Mouse (Mus musculus): ENCODE measurements around the gene Asb2. TPM values are rescaled to one million over a fixed set of nuclear protein-coding genes. Genes with fewer than 3 reads are reported as not detected.

Asb2 gene
- polyA plus RNA-seq, 1 experiment from 2014 or later, result 164 TPM

GRCm38 (mm10) chr12:103315831-103316545 is 39.8 kb downstream of the Asb2 start:
- Histone ChIP-seq H3K4me3 (no peak overlapping the region), H3K9me3 (no peaks in the 10 kb centered on the region), H3K4me2 (no peak overlapping the region), H3K27me3 (replicated peaks) (peaks cover 54% of the 10 kb centered on the region), H3K27ac (replicated peaks) (no peak overlapping the region), H3K36me3 (peaks cover 23% of the 10 kb centered on the region), H3K9ac (no peak overlapping the region), H3K4me1 (peaks cover 13% of the 10 kb centered on the region)
- ATAC-seq (ENCODE audit: extremely low read depth, insufficient number of reproducible peaks, low FRiP score, low TSS enrichment), result no peak
- WGBS, result 33% methylated on average over 20 of the region's 20 CpGs

DNA sequence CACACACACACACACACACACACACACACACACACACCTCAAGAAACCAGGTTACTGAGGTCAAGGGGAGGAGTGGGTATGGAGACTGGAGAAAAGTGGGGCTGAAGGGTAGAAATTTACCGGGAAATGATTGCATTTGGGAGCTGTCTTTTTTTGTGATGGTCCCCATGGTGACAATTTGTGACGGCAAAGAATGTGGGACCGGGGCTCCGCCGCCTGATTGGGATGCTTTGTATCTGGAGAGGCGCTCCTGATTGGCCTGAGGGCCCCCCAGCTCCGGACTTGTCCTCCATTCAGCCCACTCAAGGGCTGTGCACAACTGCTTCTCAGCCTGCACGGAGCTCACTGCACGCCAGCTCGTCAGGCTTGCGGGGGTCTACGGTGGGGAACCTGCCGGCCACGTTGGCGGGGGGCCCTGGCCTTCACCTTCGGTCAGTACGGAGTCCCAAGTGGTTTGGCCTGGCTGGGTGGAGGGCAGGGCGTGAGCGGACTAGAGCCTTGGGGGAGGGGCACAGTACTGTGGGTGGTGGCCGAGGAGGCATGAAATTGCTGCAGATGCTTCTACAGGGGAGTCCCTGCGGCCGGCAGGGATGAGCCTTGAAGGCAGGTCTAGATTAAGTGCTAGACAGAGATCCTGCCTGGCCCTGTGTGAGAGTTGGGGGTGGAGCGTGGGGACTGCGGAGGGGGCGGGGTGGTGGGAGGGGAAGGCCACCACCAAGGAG is 41.0 kb downstream of the Asb2 start:
- H3K4me3 ChIP-seq, result peak overlapping the region; percentile 37
- H3K9me3 ChIP-seq, result no peaks in the 10 kb centered on the region
- WGBS, result 3% methylated on average over 25 of the region's 25 CpGs
- peak overlapping the region; percentile 66 for H3K4me2 ChIP-seq
- peak overlapping the region; percentile 66 for H3K9ac ChIP-seq
- no peak for ATAC-seq (ENCODE audit: extremely low read depth, insufficient number of reproducible peaks, low FRiP score, low TSS enrichment)
- H3K36me3 ChIP-seq, result peaks cover 11% of the 10 kb centered on the region; the same call in 1 of the 2 replicates
- no peak overlapping the region for H3K27ac ChIP-seq (replicated peaks)
- peaks cover 13% of the 10 kb centered on the region for H3K4me1 ChIP-seq
- H3K27me3 ChIP-seq (replicated peaks), result peaks cover 54% of the 10 kb centered on the region

GRCm38 (mm10) chr12:103313871-103314639 is 41.7 kb downstream of the Asb2 start:
- H3K36me3 ChIP-seq, result peaks cover 6% of the 10 kb centered on the region; the same call in 1 of the 2 replicates
- no peaks in the 10 kb centered on the region for H3K9me3 ChIP-seq
- H3K4me1 ChIP-seq, result peaks cover 13% of the 10 kb centered on the region
- WGBS, result 74% methylated on average over 21 of the region's 21 CpGs
- no peak overlapping the region for H3K4me3 ChIP-seq
- peak overlapping the region; percentile 66; the same call in 1 of the 2 replicates for H3K9ac ChIP-seq
- no peak for ATAC-seq (ENCODE audit: extremely low read depth, insufficient number of reproducible peaks, low FRiP score, low TSS enrichment)
- no peak overlapping the region; the same call in 1 of the 2 replicates for H3K4me2 ChIP-seq
- H3K27ac ChIP-seq (replicated peaks), result no peak overlapping the region
- H3K27me3 ChIP-seq (replicated peaks), result peaks cover 54% of the 10 kb centered on the region

- H3K27ac ChIP-seq (replicated peaks), result no peak overlapping the region
- peaks cover 54% of the 10 kb centered on the region for H3K27me3 ChIP-seq (replicated peaks)
- H3K9ac ChIP-seq, result no peak overlapping the region
- no peaks in the 10 kb centered on the region for H3K9me3 ChIP-seq
- H3K36me3 ChIP-seq, result 0 out of 2 replicates have a peak, but pooled peaks cover 1% of the 10 kb centered on the region
- H3K4me2 ChIP-seq, result no peak overlapping the region
- WGBS, result 73% methylated on average over 6 of the region's 6 CpGs
- no peak overlapping the region for H3K4me3 ChIP-seq
- ATAC-seq (ENCODE audit: extremely low read depth, insufficient number of reproducible peaks, low FRiP score, low TSS enrichment), result no peak
- H3K4me1 ChIP-seq, result peaks cover 13% of the 10 kb centered on the region
Measured at GRCm38 (mm10) chr12:103313274-103313673, 42.5 kb downstream of the Asb2 start.

GRCm38 (mm10) chr12:103311921-103312320 is 43.9 kb downstream of the Asb2 start:
- peaks cover 50% of the 10 kb centered on the region for H3K27me3 ChIP-seq (replicated peaks)
- H3K9ac ChIP-seq, result no peak overlapping the region
- no peak overlapping the region for H3K27ac ChIP-seq (replicated peaks)
- ATAC-seq (ENCODE audit: extremely low read depth, insufficient number of reproducible peaks, low FRiP score, low TSS enrichment), result no peak
- H3K4me3 ChIP-seq, result no peak overlapping the region
- peaks cover 13% of the 10 kb centered on the region for H3K4me1 ChIP-seq
- H3K9me3 ChIP-seq, result no peaks in the 10 kb centered on the region
- no peaks in the 10 kb centered on the region for H3K36me3 ChIP-seq
- WGBS, result 59% methylated on average over 8 of the region's 8 CpGs
- H3K4me2 ChIP-seq, result no peak overlapping the region

DNA sequence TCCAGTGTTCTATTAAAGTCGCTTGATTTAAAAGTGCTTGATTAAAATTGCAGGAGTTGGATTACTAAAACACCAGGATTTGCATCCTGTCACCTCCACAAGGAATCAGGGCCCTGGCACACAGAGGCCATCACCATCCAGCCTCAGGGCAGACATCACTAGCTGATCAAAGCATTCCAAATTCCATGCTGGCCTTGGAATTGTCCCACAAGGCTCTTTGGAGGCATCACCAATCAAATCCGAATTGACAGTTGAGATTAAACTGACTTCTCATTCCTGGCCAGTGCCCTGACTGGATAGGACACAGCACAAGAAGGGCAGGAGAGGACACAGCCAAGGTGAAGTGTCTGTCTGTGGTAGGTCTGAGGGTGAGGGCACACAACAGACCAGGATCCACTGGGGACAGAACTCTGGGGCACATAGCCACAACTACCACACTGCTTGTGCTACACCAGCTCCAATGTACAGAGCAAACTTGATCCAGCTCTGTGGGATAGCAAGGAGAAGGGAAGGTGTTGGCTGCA is 45.0 kb downstream of the Asb2 start, which contains the start of gene Fam181a:
Fam181a (plus strand) TSS at position 232 of the 524 bp plus-strand sequence.
- WGBS, result 50% methylated on average over 2 of the region's 2 CpGs
- no peaks in the 10 kb centered on the region for H3K9me3 ChIP-seq
- peaks cover 12% of the 10 kb centered on the region for H3K4me1 ChIP-seq
- no peaks in the 10 kb centered on the region for H3K36me3 ChIP-seq
- peaks cover 39% of the 10 kb centered on the region for H3K27me3 ChIP-seq (replicated peaks)
- H3K9ac ChIP-seq, result no peak within 1 kb of the TSS
- no peak within 1 kb of the TSS for H3K27ac ChIP-seq (replicated peaks)
- ATAC-seq (ENCODE audit: extremely low read depth, insufficient number of reproducible peaks, low FRiP score, low TSS enrichment), result no peak
- H3K4me2 ChIP-seq, result no peak within 1 kb of the TSS
- no peak within 1 kb of the TSS for H3K4me3 ChIP-seq

DNA sequence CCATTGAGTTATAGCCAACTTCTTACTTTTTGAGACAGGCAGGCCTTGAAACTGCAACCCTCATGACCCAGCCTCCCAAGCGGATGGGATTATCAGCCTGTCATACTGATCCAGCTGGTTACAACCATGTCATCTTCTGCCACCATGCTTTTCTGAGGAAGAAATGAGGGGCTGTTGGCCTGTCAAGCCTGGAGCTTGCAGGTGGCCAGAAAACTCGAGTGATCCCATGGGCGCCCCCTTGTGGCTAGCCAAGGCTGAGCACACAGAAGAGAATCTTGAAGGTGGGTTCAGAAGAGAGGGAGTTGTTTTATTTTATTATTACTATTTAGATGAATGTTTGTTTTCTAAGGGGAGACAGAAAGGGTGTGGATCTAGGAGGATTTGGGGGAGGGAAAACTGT is 49.1 kb downstream of the Asb2 start:
- Histone ChIP-seq H3K27me3 (replicated peaks) (peaks cover 7% of the 10 kb centered on the region; the same call in 1 of the 2 replicates), H3K36me3 (no peaks in the 10 kb centered on the region), H3K9ac (no peak overlapping the region), H3K4me3 (no peak overlapping the region), H3K27ac (replicated peaks) (no peak overlapping the region), H3K4me1 (no peaks in the 10 kb centered on the region), H3K4me2 (no peak overlapping the region), H3K9me3 (no peaks in the 10 kb centered on the region)
- ATAC-seq (ENCODE audit: extremely low read depth, insufficient number of reproducible peaks, low FRiP score, low TSS enrichment), result no peak
- 21% methylated on average over 3 of the region's 3 CpGs for WGBS

DNA sequence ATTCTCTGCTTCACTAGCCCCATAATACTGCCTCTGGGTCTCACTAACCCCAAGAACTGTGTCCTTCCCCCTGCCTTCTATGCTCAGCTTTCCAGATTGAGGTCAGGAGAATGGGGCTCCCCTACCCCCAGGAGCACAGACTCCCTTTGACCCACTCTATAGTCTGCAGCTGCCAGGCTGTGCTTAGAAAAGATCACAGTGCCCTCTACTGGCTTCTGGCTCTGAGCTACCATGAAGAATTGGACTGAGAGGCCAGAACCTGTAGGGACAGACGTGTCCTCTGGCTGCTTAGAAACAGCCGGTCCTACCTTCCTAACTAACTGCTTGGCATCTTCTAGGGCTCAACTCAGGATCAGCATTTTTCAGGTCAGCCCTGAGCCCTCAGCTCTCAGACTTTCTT is 49.6 kb downstream of the Asb2 start:
- no peak for ATAC-seq (ENCODE audit: extremely low read depth, insufficient number of reproducible peaks, low FRiP score, low TSS enrichment)
- Histone ChIP-seq H3K36me3 (no peaks in the 10 kb centered on the region), H3K9me3 (no peaks in the 10 kb centered on the region), H3K27ac (replicated peaks) (no peak overlapping the region), H3K27me3 (replicated peaks) (peaks cover 8% of the 10 kb centered on the region), H3K4me2 (no peak overlapping the region), H3K4me3 (no peak overlapping the region), H3K4me1 (no peaks in the 10 kb centered on the region), H3K9ac (no peak overlapping the region)
- WGBS, result 21% methylated on average over 2 of the region's 2 CpGs

- no peaks in the 10 kb centered on the region for H3K4me1 ChIP-seq
- H3K27ac ChIP-seq (replicated peaks), result no peak overlapping the region
- H3K36me3 ChIP-seq, result no peaks in the 10 kb centered on the region
- H3K9ac ChIP-seq, result no peak overlapping the region
- peaks cover 24% of the 10 kb centered on the region for H3K27me3 ChIP-seq (replicated peaks)
- no peaks in the 10 kb centered on the region for H3K9me3 ChIP-seq
- ATAC-seq (ENCODE audit: extremely low read depth, insufficient number of reproducible peaks, low FRiP score, low TSS enrichment), result no peak
- H3K4me3 ChIP-seq, result no peak overlapping the region
- H3K4me2 ChIP-seq, result no peak overlapping the region
- 91% methylated on average over 1 of the region's 1 CpGs for WGBS
Measured at GRCm38 (mm10) chr12:103302960-103303359, 52.8 kb downstream of the Asb2 start.

DNA sequence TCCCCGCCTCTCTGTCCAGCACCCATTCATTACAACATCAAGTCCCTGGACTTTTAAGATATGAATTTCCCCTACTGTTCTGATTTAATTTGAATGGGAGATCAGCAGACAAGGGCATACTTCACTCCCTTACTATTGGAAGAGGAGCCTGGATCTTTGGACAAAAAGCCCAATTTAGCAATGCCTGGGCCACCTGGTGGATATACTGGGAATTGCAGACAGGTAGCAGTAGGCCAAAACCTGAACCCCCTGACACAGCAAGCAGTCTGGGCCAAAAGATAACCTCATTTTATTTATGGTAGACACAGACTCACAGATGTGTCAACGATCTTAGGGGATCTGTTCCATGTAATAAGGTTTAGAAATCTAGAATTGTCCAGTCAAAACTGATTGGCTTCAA is 54.2 kb downstream of the Asb2 start:
- no peak for ATAC-seq (ENCODE audit: extremely low read depth, insufficient number of reproducible peaks, low FRiP score, low TSS enrichment)
- no peak overlapping the region for H3K4me3 ChIP-seq
- no peaks in the 10 kb centered on the region for H3K4me1 ChIP-seq
- H3K27ac ChIP-seq (replicated peaks), result no peak overlapping the region
- no peaks in the 10 kb centered on the region for H3K9me3 ChIP-seq
- no peak overlapping the region for H3K4me2 ChIP-seq
- H3K9ac ChIP-seq, result no peak overlapping the region
- WGBS, result 46% methylated on average over 2 of the region's 2 CpGs
- H3K36me3 ChIP-seq, result no peaks in the 10 kb centered on the region
- peaks cover 24% of the 10 kb centered on the region for H3K27me3 ChIP-seq (replicated peaks)

GRCm38 (mm10) chr12:103300493-103300892 is 55.3 kb downstream of the Asb2 start:
- Histone ChIP-seq H3K27ac (replicated peaks) (no peak overlapping the region), H3K4me1 (no peaks in the 10 kb centered on the region), H3K4me3 (no peak overlapping the region), H3K4me2 (no peak overlapping the region), H3K9ac (no peak overlapping the region), H3K36me3 (no peaks in the 10 kb centered on the region), H3K27me3 (replicated peaks) (peaks cover 24% of the 10 kb centered on the region), H3K9me3 (no peaks in the 10 kb centered on the region)
- ATAC-seq (ENCODE audit: extremely low read depth, insufficient number of reproducible peaks, low FRiP score, low TSS enrichment), result no peak
- WGBS, result 69% methylated on average over 9 of the region's 9 CpGs
